Mouse (Mus musculus) lung, postnatal 4 days (tissue): ENCODE data around the gene Nacc1.
A peak's percentile ranks its signal among the peaks of the same experiment; 100 is the strongest.
"Not testable (repeated sequence)": the region's sequence is repeated elsewhere in the genome, so short reads cannot be mapped to it uniquely, and the experiment has no call there.

Experiments
- DNase-seq, 2 experiments: peaks; one replicate each; pipeline ENCODE4 v3.0.0; 2021

The Nacc1 gene

GRCm38 (mm10) chr8:84639162-84640009, 48.3 kb downstream of the Nacc1 start:
- peak; percentile 94 to 98 for DNase-seq

GRCm38 (mm10) chr8:84638555-84639161, 49.0 kb downstream of the Nacc1 start:
- DNase-seq = peak; percentile 47 to 57

- DNase-seq = no peak
Measured at GRCm38 (mm10) chr8:84637946-84638554, 49.6 kb downstream of the Nacc1 start.

GRCm38 (mm10) chr8:84636051-84636691, 51.5 kb downstream of the Nacc1 start:
- DNase-seq = peak; percentile 54 to 79

- DNase-seq = no peak
Measured at GRCm38 (mm10) chr8:84635397-84636050, 52.1 kb downstream of the Nacc1 start.

GRCm38 (mm10) chr8:84634849-84635304, 52.8 kb downstream of the Nacc1 start:
- peak in 1 of 2 experiments; percentile 53 for DNase-seq

GRCm38 (mm10) chr8:84633841-84634584, 53.6 kb downstream of the Nacc1 start:
- DNase-seq = no peak

- DNase-seq = no peak
Measured at GRCm38 (mm10) chr8:84631813-84632212, 55.8 kb downstream of the Nacc1 start.

- no peak for DNase-seq
Measured at GRCm38 (mm10) chr8:84630145-84630544, 57.5 kb downstream of the Nacc1 start.

GRCm38 (mm10) chr8:84629586-84629985, 58.1 kb downstream of the Nacc1 start:
- no peak for DNase-seq

GRCm38 (mm10) chr8:84623425-84623824, 64.2 kb downstream of the Nacc1 start:
- not testable (repeated sequence) for DNase-seq

- DNase-seq = no peak
Measured at GRCm38 (mm10) chr8:84621102-84621625, 66.5 kb downstream of the Nacc1 start.
